8 mouse cellular contexts compared by ENCODE assay signal in genomic region chr8:104343957-104344356, GRCm38 (mm10). TPM values are rescaled to one million over a fixed set of nuclear protein-coding genes. Genes with fewer than 3 reads are reported as not detected.
DNase-seq lines count a peak whose midpoint lies in the region; ATAC-seq and TF ChIP-seq lines count a peak whose summit lies in the region.

No protein-coding gene starts in this region.

- H3K27ac ChIP-seq in embryonic facial prominence, embryonic 12.5 days: no peak overlapping the region
- no peak overlapping the region for H3K27ac ChIP-seq in kidney, embryonic 14.5 days (ENCODE audit: low read depth, low read length)
- no peak overlapping the region for H3K27ac ChIP-seq in limb, embryonic 14.5 days (replicated peaks; ENCODE audit: low read depth, low read length)
- no peak overlapping the region for H3K27ac ChIP-seq in midbrain, postnatal 0 days (ENCODE audit: low read depth, low read length)

- peaks cover 12% of the 10 kb centered on the region; the same call in 1 of the 2 replicates for H3K4me1 ChIP-seq in embryonic facial prominence, embryonic 12.5 days
- H3K4me1 ChIP-seq in kidney, embryonic 14.5 days (ENCODE audit: control insufficient read depth, insufficient read depth, low read length): peaks cover 8% of the 10 kb centered on the region
- peaks cover 5% of the 10 kb centered on the region for H3K4me1 ChIP-seq in limb, embryonic 14.5 days (ENCODE audit: control insufficient read depth, insufficient read depth, low read length)
- H3K4me1 ChIP-seq in midbrain, postnatal 0 days (ENCODE audit: insufficient read depth, low read length): no peaks in the 10 kb centered on the region

- 0 out of 2 replicates have a peak, but pooled peaks have one; percentile 4 for ATAC-seq in embryonic facial prominence, embryonic 12.5 days (ENCODE audit: insufficient number of reproducible peaks, insufficient read depth, low FRiP score, low TSS enrichment)
- peak; percentile 22; the same call in 1 of the 2 replicates for ATAC-seq in kidney, embryonic 14.5 days (ENCODE audit: low FRiP score, low TSS enrichment)
- ATAC-seq in limb, embryonic 14.5 days (ENCODE audit: low FRiP score, low read depth): peak; percentile 19; the same call in 1 of the 2 replicates
- ATAC-seq in midbrain, postnatal 0 days (ENCODE audit: low FRiP score): 0 out of 2 replicates have a peak, but pooled peaks have one; percentile 18

- no peaks in the 10 kb centered on the region for H3K27me3 ChIP-seq in embryonic facial prominence, embryonic 12.5 days
- H3K27me3 ChIP-seq in kidney, embryonic 14.5 days (ENCODE audit: control insufficient read depth, insufficient read depth, low read length): no peaks in the 10 kb centered on the region
- H3K27me3 ChIP-seq in limb, embryonic 14.5 days (ENCODE audit: control insufficient read depth, insufficient read depth, low read length): no peaks in the 10 kb centered on the region
- H3K27me3 ChIP-seq in midbrain, postnatal 0 days (ENCODE audit: insufficient read depth, low read length): no peaks in the 10 kb centered on the region

- DNase-seq in 416B (ENCODE audit: low read depth): peak; percentile 84
- peak; percentile 90 to 93 for DNase-seq in adrenal gland, postnatal 36 days
- peak; percentile 83 for DNase-seq in heart, adult 8-10 months (ENCODE audit: low spot score)
- DNase-seq in limb, embryonic 14.5 days (ENCODE audit: low spot score): peak; percentile 81
- DNase-seq in midbrain, postnatal 0 days (ENCODE audit: low spot score): peak; percentile 87
- peak; percentile 71 to 87 for DNase-seq in spleen, postnatal 10 days (ENCODE audit: low spot score in 2 of 2)

- H3K4me2 ChIP-seq in embryonic facial prominence, embryonic 12.5 days (replicated peaks): 0 out of 2 replicates have a peak overlapping the region, but pooled peaks have one; percentile 5
- no peak overlapping the region for H3K4me2 ChIP-seq in kidney, embryonic 14.5 days (replicated peaks; ENCODE audit: low read depth, low read length)
- H3K4me2 ChIP-seq in limb, embryonic 14.5 days (replicated peaks; ENCODE audit: low read depth, low read length, severe bottlenecking): no peak overlapping the region
- H3K4me2 ChIP-seq in midbrain, postnatal 0 days (ENCODE audit: low read depth, low read length, poor library complexity, severe bottlenecking): no peak overlapping the region

- no peak for TF ChIP-seq POLR2A in limb, embryonic 14.5 days (IDR thresholded peaks at IDR 0.05; ENCODE audit: borderline replicate concordance, extremely low read depth, insufficient read depth, insufficient read length)

- H3K4me3 ChIP-seq in embryonic facial prominence, embryonic 12.5 days: no peak overlapping the region
- no peak overlapping the region for H3K4me3 ChIP-seq in kidney, embryonic 14.5 days (ENCODE audit: low read length)
- H3K4me3 ChIP-seq in limb, embryonic 14.5 days (replicated peaks; ENCODE audit: low read length): no peak overlapping the region
- H3K4me3 ChIP-seq in midbrain, postnatal 0 days (ENCODE audit: low read depth, low read length): no peak overlapping the region

- peaks cover 43% of the 10 kb centered on the region; the same call in 1 of the 2 replicates for H3K36me3 ChIP-seq in embryonic facial prominence, embryonic 12.5 days
- H3K36me3 ChIP-seq in kidney, embryonic 14.5 days (ENCODE audit: control insufficient read depth, insufficient read depth, low read length): peaks cover 40% of the 10 kb centered on the region
- H3K36me3 ChIP-seq in limb, embryonic 14.5 days (ENCODE audit: control insufficient read depth, insufficient read depth, low read length): peaks cover 38% of the 10 kb centered on the region
- H3K36me3 ChIP-seq in midbrain, postnatal 0 days (ENCODE audit: insufficient read depth, low read length): 0 out of 2 replicates have a peak, but pooled peaks cover 2% of the 10 kb centered on the region

- no peak overlapping the region for H3K9ac ChIP-seq in embryonic facial prominence, embryonic 12.5 days
- no peak overlapping the region for H3K9ac ChIP-seq in kidney, embryonic 14.5 days (ENCODE audit: low read depth, low read length)
- H3K9ac ChIP-seq in limb, embryonic 14.5 days (ENCODE audit: low read depth, low read length, severe bottlenecking): no peak overlapping the region
- H3K9ac ChIP-seq in midbrain, postnatal 0 days (replicated peaks; ENCODE audit: low read length, poor library complexity, severe bottlenecking): no peak overlapping the region

- TF ChIP-seq CTCF in midbrain, postnatal 0 days (IDR thresholded peaks at IDR 0.05): peak; percentile 93

- no peaks in the 10 kb centered on the region for H3K9me3 ChIP-seq in embryonic facial prominence, embryonic 12.5 days
- H3K9me3 ChIP-seq in kidney, embryonic 14.5 days (ENCODE audit: control insufficient read depth, low read length): no peaks in the 10 kb centered on the region
- no peaks in the 10 kb centered on the region for H3K9me3 ChIP-seq in limb, embryonic 14.5 days (ENCODE audit: control insufficient read depth, low read length)
- no peaks in the 10 kb centered on the region for H3K9me3 ChIP-seq in midbrain, postnatal 0 days (ENCODE audit: low read length)

- WGBS in embryonic facial prominence, embryonic 12.5 days: 13% methylated on average over 7 of the region's 7 CpGs
- 9% methylated on average over 7 of the region's 7 CpGs for WGBS in kidney, embryonic 14.5 days
- 16% methylated on average over 7 of the region's 7 CpGs for WGBS in limb, embryonic 14.5 days
- 10% methylated on average over 7 of the region's 7 CpGs for WGBS in midbrain, postnatal 0 days

RNA-seq across cellular contexts. Expression of gene Cmtm3, which starts 4.7 kb away (rescaled TPM):
- total RNA-seq in adrenal gland, postnatal 36 days (2021): 100 to 1,000 TPM in 1 of 2 experiments, 10 to 100 TPM in 1; 65.8 to 153 TPM
- polyA plus RNA-seq in embryonic facial prominence, embryonic 12.5 days (2016; fragmentation: Nextera tagmentation; extraction: Ambion mirVana): 168 and 173 TPM in 2 replicates
- total RNA-seq in heart, adult 8-10 months (2022): 10 to 100 TPM; 10.1 to 18.8 (median 14.9) TPM
- 167 and 169 TPM in 2 replicates for polyA plus RNA-seq in kidney, embryonic 14.5 days (2014; fragmentation: Nextera tagmentation; extraction: Ambion mirVana)
- 240 and 361 TPM in 2 replicates for polyA plus RNA-seq in limb, embryonic 14.5 days (2012; rRNA removed)
- 176 and 185 TPM in 2 replicates for polyA plus RNA-seq in limb, embryonic 14.5 days (2014; fragmentation: Nextera tagmentation; extraction: Ambion mirVana)
- total RNA-seq in midbrain, postnatal 0 days (2014; rRNA removed): 20.0 and 26.0 TPM in 2 replicates
- 32.1 and 33.2 TPM in 2 replicates for polyA plus RNA-seq in midbrain, postnatal 0 days (2015; fragmentation: Nextera tagmentation; extraction: Ambion mirVana)

RNA-seq across cellular contexts. Expression of gene Cmtm2b, which starts 21.9 kb away (rescaled TPM):
- under 1 TPM in 1 of 2 experiments, not detected in 1; 0.46 TPM for total RNA-seq in adrenal gland, postnatal 36 days (2021)
- not detected in 2 replicates for polyA plus RNA-seq in embryonic facial prominence, embryonic 12.5 days (2016; fragmentation: Nextera tagmentation; extraction: Ambion mirVana)
- total RNA-seq in heart, adult 8-10 months (2022): not detected
- polyA plus RNA-seq in kidney, embryonic 14.5 days (2014; fragmentation: Nextera tagmentation; extraction: Ambion mirVana): not detected in 2 replicates
- polyA plus RNA-seq in limb, embryonic 14.5 days (2012; rRNA removed): not detected in 2 replicates
- not detected in 2 replicates for polyA plus RNA-seq in limb, embryonic 14.5 days (2014; fragmentation: Nextera tagmentation; extraction: Ambion mirVana)
- not detected in 2 replicates for total RNA-seq in midbrain, postnatal 0 days (2014; rRNA removed)
- polyA plus RNA-seq in midbrain, postnatal 0 days (2015; fragmentation: Nextera tagmentation; extraction: Ambion mirVana): not detected in 2 replicates

RNA-seq across cellular contexts. Expression of gene Gm11020, which starts 22.6 kb away (rescaled TPM):
- total RNA-seq in adrenal gland, postnatal 36 days (2021): not detected
- polyA plus RNA-seq in embryonic facial prominence, embryonic 12.5 days (2016; fragmentation: Nextera tagmentation; extraction: Ambion mirVana): not detected in 2 replicates
- total RNA-seq in heart, adult 8-10 months (2022): not detected
- not detected in 2 replicates for polyA plus RNA-seq in kidney, embryonic 14.5 days (2014; fragmentation: Nextera tagmentation; extraction: Ambion mirVana)
- not detected in 2 replicates for polyA plus RNA-seq in limb, embryonic 14.5 days (2012; rRNA removed)
- polyA plus RNA-seq in limb, embryonic 14.5 days (2014; fragmentation: Nextera tagmentation; extraction: Ambion mirVana): not detected in 2 replicates
- not detected in 2 replicates for total RNA-seq in midbrain, postnatal 0 days (2014; rRNA removed)
- polyA plus RNA-seq in midbrain, postnatal 0 days (2015; fragmentation: Nextera tagmentation; extraction: Ambion mirVana): not detected in 2 replicates

RNA-seq across cellular contexts. Expression of gene Cmtm1, which starts 34.0 kb away (rescaled TPM):
- not detected for total RNA-seq in adrenal gland, postnatal 36 days (2021)
- not detected in 2 replicates for polyA plus RNA-seq in embryonic facial prominence, embryonic 12.5 days (2016; fragmentation: Nextera tagmentation; extraction: Ambion mirVana)
- total RNA-seq in heart, adult 8-10 months (2022): under 1 TPM in 1 of 4 experiments, not detected in 3; 0.28 TPM
- not detected in 2 replicates for polyA plus RNA-seq in kidney, embryonic 14.5 days (2014; fragmentation: Nextera tagmentation; extraction: Ambion mirVana)
- not detected in 2 replicates for polyA plus RNA-seq in limb, embryonic 14.5 days (2012; rRNA removed)
- not detected in 2 replicates for polyA plus RNA-seq in limb, embryonic 14.5 days (2014; fragmentation: Nextera tagmentation; extraction: Ambion mirVana)
- total RNA-seq in midbrain, postnatal 0 days (2014; rRNA removed): not detected in 2 replicates
- polyA plus RNA-seq in midbrain, postnatal 0 days (2015; fragmentation: Nextera tagmentation; extraction: Ambion mirVana): not detected in 2 replicates

RNA-seq across cellular contexts. Expression of gene Gm45711, which starts 34.1 kb away (rescaled TPM):
- not detected for total RNA-seq in adrenal gland, postnatal 36 days (2021)
- not detected in 2 replicates for polyA plus RNA-seq in embryonic facial prominence, embryonic 12.5 days (2016; fragmentation: Nextera tagmentation; extraction: Ambion mirVana)
- total RNA-seq in heart, adult 8-10 months (2022): not detected
- not detected in 2 replicates for polyA plus RNA-seq in kidney, embryonic 14.5 days (2014; fragmentation: Nextera tagmentation; extraction: Ambion mirVana)
- not detected in 2 replicates for polyA plus RNA-seq in limb, embryonic 14.5 days (2012; rRNA removed)
- polyA plus RNA-seq in limb, embryonic 14.5 days (2014; fragmentation: Nextera tagmentation; extraction: Ambion mirVana): not detected in 2 replicates
- total RNA-seq in midbrain, postnatal 0 days (2014; rRNA removed): not detected in 2 replicates
- polyA plus RNA-seq in midbrain, postnatal 0 days (2015; fragmentation: Nextera tagmentation; extraction: Ambion mirVana): not detected in 2 replicates
